Mouse (Mus musculus): Measurements from ENCODE around the gene Uqcc3. TPM values are rescaled to one million over a fixed set of nuclear protein-coding genes. Genes with fewer than 3 reads are reported as not detected.
"Not testable (repeated sequence)": the region's sequence is repeated elsewhere in the genome, so short reads cannot be mapped to it uniquely, and the experiment has no call there.

Gene Uqcc3
- polyA plus RNA-seq, 1 experiment, result 76.7 TPM

GRCm38 (mm10) chr19:8899079-8899478, 18.4 kb upstream of the Uqcc3 start:
- TF ChIP-seq POLR2A (IDR thresholded peaks at IDR 0.05; ENCODE audit: borderline replicate concordance, insufficient read depth, low read length) (no peak), CTCF (IDR thresholded peaks at IDR 0.05; ENCODE audit: borderline replicate concordance, insufficient read depth, low read depth, low read length) (no peak)
- DNase-seq, result no peak

GRCm38 (mm10) chr19:8898576-8898975, 17.9 kb upstream of the Uqcc3 start:
- Histone ChIP-seq H3K4me3 (replicated peaks; ENCODE audit: insufficient read depth, low read depth, low read length) (peak overlapping the region; percentile 97), H3K27me3 (ENCODE audit: control insufficient read depth, insufficient read depth, low read length) (no peaks in the 10 kb centered on the region), H3K4me1 (ENCODE audit: control insufficient read depth, insufficient read depth, low read length) (peaks cover 4% of the 10 kb centered on the region; the same call in 1 of the 2 replicates), H3K27ac (ENCODE audit: insufficient read depth, low read length) (peak overlapping the region; percentile 93)
- WGBS, result 7% methylated on average over 13 of the region's 13 CpGs
- TF ChIP-seq CTCF (IDR thresholded peaks at IDR 0.05; ENCODE audit: borderline replicate concordance, insufficient read depth, low read depth, low read length), result no peak
- TF ChIP-seq POLR2A (IDR thresholded peaks at IDR 0.05; ENCODE audit: borderline replicate concordance, insufficient read depth, low read length), result no peak
- no peak for DNase-seq

More at GRCm38 (mm10) chr19:8899079-8899478, 18.4 kb upstream of the Uqcc3 start:
- peaks cover 4% of the 10 kb centered on the region; the same call in 1 of the 2 replicates for H3K4me1 ChIP-seq (ENCODE audit: control insufficient read depth, insufficient read depth, low read length)
- no peak overlapping the region for H3K27ac ChIP-seq (ENCODE audit: insufficient read depth, low read length)
- H3K4me3 ChIP-seq (replicated peaks; ENCODE audit: insufficient read depth, low read depth, low read length), result no peak overlapping the region
- no peaks in the 10 kb centered on the region for H3K27me3 ChIP-seq (ENCODE audit: control insufficient read depth, insufficient read depth, low read length)
- WGBS, result 41% methylated on average over 3 of the region's 3 CpGs

- TF ChIP-seq POLR2A (IDR thresholded peaks at IDR 0.05; ENCODE audit: borderline replicate concordance, insufficient read depth, low read length) (peak; percentile 79), CTCF (IDR thresholded peaks at IDR 0.05; ENCODE audit: borderline replicate concordance, insufficient read depth, low read depth, low read length) (peak; percentile 13; the same call in 1 of the 2 replicates)
- Histone ChIP-seq H3K27me3 (ENCODE audit: control insufficient read depth, insufficient read depth, low read length) (no peaks in the 10 kb centered on the region), H3K27ac (ENCODE audit: insufficient read depth, low read length) (peak within 1 kb of the TSS; percentile 93), H3K4me3 (replicated peaks; ENCODE audit: insufficient read depth, low read depth, low read length) (peak within 1 kb of the TSS; percentile 97), H3K4me1 (ENCODE audit: control insufficient read depth, insufficient read depth, low read length) (peaks cover 4% of the 10 kb centered on the region; the same call in 1 of the 2 replicates)
- WGBS, result under 1% methylated on average over 53 of the region's 53 CpGs
- DNase-seq, result peak; percentile 94 to 97
Observed at GRCm38 (mm10) chr19:8897865-8898495, 17.3 kb upstream of the Uqcc3 start, which contains the start of gene Ganab. TSS of gene Ganab (plus strand) at chr19:8898071.

- not testable (repeated sequence) for H3K27ac ChIP-seq (ENCODE audit: insufficient read depth, low read length); H3K4me1 ChIP-seq (ENCODE audit: control insufficient read depth, insufficient read depth, low read length); H3K27me3 ChIP-seq (ENCODE audit: control insufficient read depth, insufficient read depth, low read length)
- peak overlapping the region; percentile 97 for H3K4me3 ChIP-seq (replicated peaks; ENCODE audit: insufficient read depth, low read depth, low read length)
- 8% methylated on average over 21 of the region's 21 CpGs for WGBS
- DNase-seq, result peak; percentile 45 to 55
Observed at GRCm38 (mm10) chr19:8897211-8897864, 16.6 kb upstream of the Uqcc3 start.

GRCm38 (mm10) chr19:8896231-8896630, 15.5 kb upstream of the Uqcc3 start:
- 74% methylated on average over 5 of the region's 5 CpGs for whole genome bisulfite sequencing
- not testable (repeated sequence) for DNase-seq; H3K4me3 ChIP-seq (replicated peaks; ENCODE audit: insufficient read depth, low read depth, low read length); H3K4me1 ChIP-seq (ENCODE audit: control insufficient read depth, insufficient read depth, low read length); H3K27me3 ChIP-seq (ENCODE audit: control insufficient read depth, insufficient read depth, low read length); H3K27ac ChIP-seq (ENCODE audit: insufficient read depth, low read length)

- 60% methylated on average over 9 of the region's 9 CpGs for WGBS
- Histone ChIP-seq H3K27ac (ENCODE audit: insufficient read depth, low read length) (no peak overlapping the region), H3K4me3 (replicated peaks; ENCODE audit: insufficient read depth, low read depth, low read length) (no peak overlapping the region), H3K4me1 (ENCODE audit: control insufficient read depth, insufficient read depth, low read length) (peaks cover 4% of the 10 kb centered on the region; the same call in 1 of the 2 replicates), H3K27me3 (ENCODE audit: control insufficient read depth, insufficient read depth, low read length) (no peaks in the 10 kb centered on the region)
- no peak for TF ChIP-seq POLR2A (IDR thresholded peaks at IDR 0.05; ENCODE audit: borderline replicate concordance, insufficient read depth, low read length)
- no peak for DNase-seq
Observed at GRCm38 (mm10) chr19:8895397-8895960, 14.8 kb upstream of the Uqcc3 start.

GRCm38 (mm10) chr19:8892829-8893766, 12.4 kb upstream of the Uqcc3 start, which contains the start of gene Ints5:
TSS of gene Ints5 (plus strand) at chr19:8893005.
- Histone ChIP-seq H3K27me3 (ENCODE audit: control insufficient read depth, insufficient read depth, low read length) (no peaks in the 10 kb centered on the region), H3K4me3 (replicated peaks; ENCODE audit: insufficient read depth, low read depth, low read length) (peak within 1 kb of the TSS; percentile 97), H3K4me1 (ENCODE audit: control insufficient read depth, insufficient read depth, low read length) (peaks cover 4% of the 10 kb centered on the region; the same call in 1 of the 2 replicates), H3K27ac (ENCODE audit: insufficient read depth, low read length) (peak within 1 kb of the TSS; percentile 67)
- 2% methylated on average over 54 of the region's 54 CpGs for WGBS
- DNase-seq, result peak; percentile 85 to 90
- TF ChIP-seq CTCF (IDR thresholded peaks at IDR 0.05; ENCODE audit: borderline replicate concordance, insufficient read depth, low read depth, low read length), result no peak
- TF ChIP-seq POLR2A (IDR thresholded peaks at IDR 0.05; ENCODE audit: borderline replicate concordance, insufficient read depth, low read length), result peak; percentile 86

Data from cerebellum, adult 2 months (tissue).